Mouse (Mus musculus) limb, embryonic 11.5 days (tissue): Measurements from ENCODE around the gene Gm10271. TPM values are rescaled to one million over a fixed set of nuclear protein-coding genes. Genes with fewer than 3 reads are reported as not detected.

Experiments
- ATAC-seq: fragments of 200-750 bp; cut with Nextera tagmentation; 2 replicates; pipeline ENCODE4 v1.8.0; 2017; ENCODE audit warnings: low read depth; ENCODE audit not compliant: insufficient number of reproducible peaks, low FRiP score, low TSS enrichment
- DNase-seq: peaks from one replicate; pipeline ENCODE4 v3.0.0-alpha.2; 2015; ENCODE audit warnings: low spot score
- H3K27ac ChIP-seq: fragments of 300-500 bp; sonication (generic); replicated peaks from 2 replicates; pipeline ENCODE4 v1.5.1; 2014; ENCODE audit warnings: low read depth, mild to moderate bottlenecking, low read length
- H3K27me3 ChIP-seq: fragments of 300-500 bp; sonication (generic); 2 replicates; pipeline ENCODE4 v1.6.1; 2014; ENCODE audit warnings: mild to moderate bottlenecking, low read length, mixed read lengths; ENCODE audit not compliant: control insufficient read depth, insufficient read depth
- H3K36me3 ChIP-seq: fragments of 300-500 bp; sonication (generic); 2 replicates; pipeline ENCODE4 v1.6.1; 2014; ENCODE audit warnings: mild to moderate bottlenecking, low read length, moderate library complexity, mixed read lengths; ENCODE audit not compliant: control insufficient read depth, insufficient read depth
- H3K4me1 ChIP-seq: fragments of 300-500 bp; sonication (generic); 2 replicates; pipeline ENCODE4 v1.6.1; 2014; ENCODE audit warnings: low read length, mixed read lengths; ENCODE audit not compliant: control insufficient read depth, insufficient read depth
- H3K4me2 ChIP-seq: fragments of 300-500 bp; sonication (generic); 2 replicates; pipeline ENCODE4 v1.6.1; 2014; ENCODE audit warnings: low read depth, mild to moderate bottlenecking, moderate library complexity; ENCODE audit not compliant: severe bottlenecking
- H3K4me3 ChIP-seq: fragments of 300-500 bp; sonication (generic); 2 replicates; pipeline ENCODE4 v1.5.1; 2014; ENCODE audit warnings: low read depth, low read length
- H3K9ac ChIP-seq: fragments of 300-500 bp; sonication (generic); 2 replicates; pipeline ENCODE4 v1.6.1; 2014; ENCODE audit warnings: mild to moderate bottlenecking, low read length
- H3K9me3 ChIP-seq: fragments of 300-500 bp; sonication (generic); 2 replicates; pipeline ENCODE4 v1.6.1; 2016; ENCODE audit warnings: low read length; ENCODE audit not compliant: control insufficient read depth
- WGBS: fragments of 180-500 bp; shearing (Covaris S2); extraction: QIAGEN DNeasy Blood & Tissue Kit; methylation state at CpG from one replicate; pipeline ENCODE4 v1.1.7; 2014; 5-methylcytosine and 5-hydroxymethylcytosine counted together
- polyA plus RNA-seq: library from polyadenylated mRNA; unstranded; fragments of >200 nt; fragmentation: Nextera tagmentation; extraction: Ambion mirVana; gene quantifications from 2 replicates; pipeline ENCODE4 v1.2.1, GENCODE M21; 2014

Gene Gm10271
- polyA plus RNA-seq, 1 experiment from 2014 or later = not detected

DNA sequence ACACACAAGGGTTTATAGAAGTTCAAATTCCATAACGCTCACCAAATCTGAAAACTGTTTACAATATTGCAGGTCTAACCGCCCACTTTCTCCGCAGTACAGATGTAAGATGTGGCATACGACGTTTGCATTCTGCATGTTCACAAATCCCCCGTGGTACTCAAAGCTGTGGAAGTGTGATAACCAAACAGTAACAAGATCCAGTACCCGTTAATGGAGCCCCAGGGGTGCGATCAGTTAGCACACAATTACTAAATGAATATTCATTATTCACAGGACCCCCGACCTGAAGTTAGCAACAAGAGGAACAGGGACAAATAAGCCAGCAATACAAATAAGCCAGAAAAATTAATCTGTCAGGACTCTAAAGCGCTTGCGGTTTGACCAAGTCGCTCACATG is 12.4 kb upstream of the Gm10271 start:
- Histone ChIP-seq H3K9ac (no peak overlapping the region), H3K9me3 (no peaks in the 10 kb centered on the region), H3K4me2 (no peak overlapping the region), H3K4me1 (peaks cover 5% of the 10 kb centered on the region; the same call in 1 of the 2 replicates), H3K27me3 (no peaks in the 10 kb centered on the region), H3K4me3 (no peak overlapping the region), H3K27ac (no peak overlapping the region), H3K36me3 (no peaks in the 10 kb centered on the region)
- ATAC-seq (no peak), DNase-seq (no peak)
- 67% methylated on average over 12 of the region's 12 CpGs for WGBS

DNA sequence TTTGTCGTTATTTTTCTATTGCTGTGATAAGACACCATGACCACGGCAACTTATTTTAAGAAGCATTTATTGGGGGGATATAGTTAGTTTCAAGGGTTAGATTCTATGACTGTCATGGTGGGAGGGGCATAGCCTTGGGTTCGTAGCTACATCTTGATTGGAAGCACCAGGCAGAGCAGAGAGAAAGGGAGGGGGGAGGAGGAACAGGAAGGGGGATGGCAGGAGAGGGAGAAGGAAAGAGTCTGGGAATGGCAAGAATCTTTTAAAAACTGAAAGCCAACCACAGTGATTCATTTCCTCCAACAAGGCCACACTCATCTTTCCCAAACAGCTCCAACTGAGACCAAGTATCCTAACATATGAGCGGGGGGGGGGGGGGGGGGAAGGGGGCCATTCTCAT is 10.1 kb upstream of the Gm10271 start:
- H3K4me2 ChIP-seq = no peak overlapping the region
- H3K36me3 ChIP-seq = no peaks in the 10 kb centered on the region
- H3K27me3 ChIP-seq = no peaks in the 10 kb centered on the region
- H3K9me3 ChIP-seq = no peaks in the 10 kb centered on the region
- no peak for DNase-seq
- no peak overlapping the region for H3K4me3 ChIP-seq
- ATAC-seq = no peak
- no peak overlapping the region for H3K9ac ChIP-seq
- H3K27ac ChIP-seq = no peak overlapping the region
- WGBS = 68% methylated on average over 4 of the region's 4 CpGs
- peaks cover 5% of the 10 kb centered on the region; the same call in 1 of the 2 replicates for H3K4me1 ChIP-seq

DNA sequence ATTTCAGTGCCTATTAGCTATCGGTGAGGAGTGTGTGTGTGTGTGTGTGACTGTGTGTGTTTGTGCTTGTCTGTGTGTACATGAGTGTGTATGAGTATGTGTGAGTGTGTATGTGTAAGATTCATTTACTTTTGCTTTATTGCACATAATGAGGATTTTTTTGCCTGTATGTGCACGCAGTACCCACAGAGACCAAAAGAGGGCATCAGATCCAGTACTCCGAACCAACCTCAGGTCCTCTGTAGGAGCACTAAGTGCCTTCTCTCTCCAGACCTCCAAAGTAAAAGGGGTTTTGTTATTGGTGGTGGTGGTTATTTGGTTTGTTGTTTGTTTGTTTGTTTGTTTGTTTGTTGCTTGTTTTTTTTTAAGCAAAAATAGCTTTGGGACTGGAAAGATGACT is 8.5 kb upstream of the Gm10271 start:
- DNase-seq (peak; percentile 57), ATAC-seq (no peak)
- Histone ChIP-seq H3K4me2 (no peak overlapping the region), H3K9ac (no peak overlapping the region), H3K4me1 (no peaks in the 10 kb centered on the region), H3K9me3 (no peaks in the 10 kb centered on the region), H3K4me3 (no peak overlapping the region), H3K36me3 (no peaks in the 10 kb centered on the region), H3K27ac (no peak overlapping the region), H3K27me3 (no peaks in the 10 kb centered on the region)
- 83% methylated on average over 3 of the region's 3 CpGs for WGBS

DNA sequence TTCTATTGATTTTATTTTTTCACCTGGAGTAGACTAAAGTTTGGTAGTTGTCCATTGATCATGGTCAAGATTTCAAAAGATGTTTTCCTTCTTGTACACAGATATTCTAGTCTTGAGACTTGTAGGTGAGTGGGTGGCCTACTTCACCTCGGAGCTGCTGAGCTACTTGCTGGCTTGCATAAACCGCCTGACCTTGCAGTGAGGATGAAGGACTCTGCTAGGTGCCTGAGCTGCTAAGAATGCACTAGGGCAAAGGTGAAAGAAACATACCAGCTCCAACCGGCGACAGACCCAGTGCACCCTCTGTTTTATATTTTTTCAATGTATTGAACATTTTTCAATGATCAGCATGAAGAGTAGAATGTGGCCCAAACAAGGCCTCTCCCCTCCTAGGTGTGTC is 7.9 kb upstream of the Gm10271 start:
- H3K36me3 ChIP-seq = no peaks in the 10 kb centered on the region
- H3K4me2 ChIP-seq = no peak overlapping the region
- WGBS = 85% methylated on average over 4 of the region's 4 CpGs
- no peaks in the 10 kb centered on the region for H3K27me3 ChIP-seq
- H3K9ac ChIP-seq = no peak overlapping the region
- H3K4me3 ChIP-seq = no peak overlapping the region
- H3K9me3 ChIP-seq = no peaks in the 10 kb centered on the region
- no peaks in the 10 kb centered on the region for H3K4me1 ChIP-seq
- no peak for ATAC-seq
- DNase-seq = no peak
- no peak overlapping the region for H3K27ac ChIP-seq

DNA sequence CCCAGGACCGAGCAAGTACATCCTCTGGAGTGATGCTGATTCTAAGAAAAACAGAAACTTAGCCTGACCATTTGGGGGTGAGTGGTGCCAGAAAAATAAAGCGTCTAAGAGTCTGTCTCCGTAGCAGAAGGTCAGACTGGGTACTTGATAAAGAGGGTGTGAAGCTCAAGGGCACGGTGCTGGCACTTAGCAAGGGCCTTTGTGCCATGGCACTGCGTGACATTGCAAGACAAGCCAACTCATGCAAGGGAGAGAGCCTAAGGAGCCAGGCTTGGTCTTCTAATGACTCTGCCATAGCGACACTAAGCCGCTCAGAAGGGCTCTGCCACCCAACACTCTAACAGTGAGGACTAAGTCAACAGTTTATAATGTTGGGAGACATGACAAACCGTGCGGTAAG is 6.4 kb upstream of the Gm10271 start:
- Histone ChIP-seq H3K9me3 (no peaks in the 10 kb centered on the region), H3K4me1 (no peaks in the 10 kb centered on the region), H3K9ac (no peak overlapping the region), H3K27me3 (no peaks in the 10 kb centered on the region), H3K4me2 (no peak overlapping the region), H3K4me3 (no peak overlapping the region), H3K27ac (no peak overlapping the region), H3K36me3 (no peaks in the 10 kb centered on the region)
- DNase-seq (no peak), ATAC-seq (no peak)
- 92% methylated on average over 9 of the region's 9 CpGs for WGBS

DNA sequence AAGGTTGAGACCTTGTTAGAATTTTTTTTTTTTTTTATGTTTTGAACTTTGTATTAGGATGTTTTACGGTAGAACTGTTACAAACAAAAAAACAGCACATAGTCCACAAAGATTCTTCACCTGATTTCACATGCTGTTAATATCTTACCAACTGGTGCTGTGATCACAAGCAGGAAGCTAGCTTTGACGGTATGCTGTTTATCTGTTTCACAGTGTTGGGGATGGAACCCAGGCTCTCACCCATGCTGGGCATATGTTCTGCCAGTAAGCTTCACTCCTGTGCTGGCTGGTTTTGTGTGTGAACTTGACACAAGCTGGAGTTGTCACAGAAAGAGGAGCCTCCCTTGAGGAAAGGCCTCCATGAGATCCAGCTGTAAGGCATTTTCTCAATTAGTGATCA is 5.4 kb upstream of the Gm10271 start:
- DNase-seq = no peak
- Histone ChIP-seq H3K4me2 (no peak overlapping the region), H3K9ac (no peak overlapping the region), H3K4me1 (no peaks in the 10 kb centered on the region), H3K27me3 (no peaks in the 10 kb centered on the region), H3K9me3 (no peaks in the 10 kb centered on the region), H3K36me3 (no peaks in the 10 kb centered on the region), H3K27ac (no peak overlapping the region), H3K4me3 (no peak overlapping the region)
- WGBS = 82% methylated on average over 2 of the region's 2 CpGs
- ATAC-seq = no peak

DNA sequence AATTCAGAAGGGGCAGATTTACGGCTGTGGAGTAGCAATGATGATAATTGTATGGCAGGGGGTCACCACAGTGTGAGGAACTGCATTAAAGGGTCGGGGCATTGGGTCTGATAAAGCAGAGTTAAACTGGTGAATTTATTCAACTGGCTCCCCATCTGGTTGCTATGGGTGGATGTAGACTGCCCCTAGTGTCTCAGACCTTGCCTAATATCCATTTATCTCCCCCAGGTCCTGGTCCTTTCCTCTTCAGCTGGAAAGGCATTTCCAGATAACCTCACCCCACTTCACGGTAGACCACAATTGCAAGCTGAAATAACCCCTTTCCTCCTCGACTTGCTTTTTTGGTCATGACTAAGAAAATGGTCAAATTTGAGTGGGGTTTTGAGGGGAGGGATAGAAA is 5.0 kb upstream of the Gm10271 start:
- no peak overlapping the region for H3K9ac ChIP-seq
- no peaks in the 10 kb centered on the region for H3K36me3 ChIP-seq
- no peaks in the 10 kb centered on the region for H3K27me3 ChIP-seq
- no peaks in the 10 kb centered on the region for H3K4me1 ChIP-seq
- H3K4me3 ChIP-seq = no peak overlapping the region
- no peaks in the 10 kb centered on the region for H3K9me3 ChIP-seq
- 42% methylated on average over 4 of the region's 4 CpGs for WGBS
- ATAC-seq (no peak), DNase-seq (no peak)
- H3K4me2 ChIP-seq = no peak overlapping the region
- H3K27ac ChIP-seq = no peak overlapping the region

DNA sequence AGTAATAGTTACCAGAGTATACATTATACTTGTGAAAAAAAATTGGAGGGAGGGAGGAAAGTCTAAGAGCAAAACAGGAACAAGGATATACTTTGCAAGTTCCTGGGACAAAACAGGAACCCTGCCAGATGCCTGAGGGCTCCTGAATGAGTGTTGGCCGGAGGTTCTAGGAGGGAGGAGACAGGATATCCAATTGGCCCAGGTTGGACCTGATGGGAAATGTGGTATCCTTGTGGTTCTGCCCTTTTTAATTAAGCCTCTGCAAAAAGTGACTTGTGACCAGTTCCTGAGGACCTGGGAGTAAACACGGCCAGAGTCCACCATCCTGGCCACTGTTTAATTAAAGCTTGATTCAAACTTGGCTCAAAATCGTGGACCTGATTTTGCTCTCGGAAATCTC is 3.7 kb downstream of the Gm10271 start:
- DNase-seq (no peak), ATAC-seq (no peak)
- Histone ChIP-seq H3K27me3 (no peaks in the 10 kb centered on the region), H3K27ac (no peak overlapping the region), H3K4me3 (no peak overlapping the region), H3K9me3 (no peaks in the 10 kb centered on the region), H3K4me2 (no peak overlapping the region), H3K4me1 (0 out of 2 replicates have a peak, but pooled peaks cover 3% of the 10 kb centered on the region), H3K36me3 (no peaks in the 10 kb centered on the region), H3K9ac (no peak overlapping the region)
- WGBS = 86% methylated on average over 4 of the region's 4 CpGs

DNA sequence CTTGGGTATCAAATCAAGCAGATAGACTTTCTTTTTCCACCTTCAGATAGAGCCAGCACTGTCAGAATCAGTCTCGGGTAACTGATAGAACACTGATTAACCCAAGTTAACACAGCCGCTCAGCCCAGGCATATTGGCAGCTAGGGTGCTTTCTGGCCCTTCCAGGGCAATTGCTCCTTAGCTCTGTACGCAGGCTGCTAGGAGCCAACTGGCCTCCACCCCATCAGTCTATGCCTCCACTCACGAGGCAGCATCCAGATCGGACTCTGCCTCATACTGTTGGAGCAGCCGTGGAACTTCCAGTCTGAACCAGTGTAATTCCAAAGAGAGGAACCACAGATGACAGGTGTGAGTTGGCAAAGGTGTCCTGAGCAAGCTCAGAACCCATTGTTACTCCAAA is 6.3 kb downstream of the Gm10271 start:
- WGBS = 75% methylated on average over 6 of the region's 6 CpGs
- DNase-seq = no peak

More for the DNA sequence above, 6.3 kb downstream of the Gm10271 start:
- H3K4me3 ChIP-seq = no peak overlapping the region
- H3K9me3 ChIP-seq = no peaks in the 10 kb centered on the region
- H3K4me1 ChIP-seq = 0 out of 2 replicates have a peak, but pooled peaks cover 3% of the 10 kb centered on the region
- no peaks in the 10 kb centered on the region for H3K36me3 ChIP-seq
- no peak for ATAC-seq
- no peak overlapping the region for H3K4me2 ChIP-seq
- no peak overlapping the region for H3K9ac ChIP-seq
- no peaks in the 10 kb centered on the region for H3K27me3 ChIP-seq
- no peak overlapping the region for H3K27ac ChIP-seq
